Mouse (Mus musculus) WW6 (cell line): ENCODE results near the gene Rpgrip1.
A peak's percentile ranks its signal among the peaks of the same experiment; 100 is the strongest.

ENCODE experiments used
- DNase-seq: peaks from one replicate; pipeline ENCODE4 v3.0.0-alpha.2; 2013; ENCODE audit warnings: low read depth, low spot score

Rpgrip1 gene

GRCm38 (mm10) chr14:52118823-52119608 is 8.5 kb downstream of the Rpgrip1 start:
- DNase-seq: no peak

- DNase-seq: no peak
These were observed 9.7 kb downstream of the Rpgrip1 start for GRCm38 (mm10) chr14:52120169-52120568.

GRCm38 (mm10) chr14:52123918-52124317 is 13.4 kb downstream of the Rpgrip1 start:
- no peak for DNase-seq

GRCm38 (mm10) chr14:52124636-52125035 is 14.1 kb downstream of the Rpgrip1 start:
- no peak for DNase-seq

- DNase-seq: no peak
These were observed 23.1 kb downstream of the Rpgrip1 start for GRCm38 (mm10) chr14:52133584-52133983.

- DNase-seq: no peak
These were observed 30.3 kb downstream of the Rpgrip1 start for GRCm38 (mm10) chr14:52140577-52141444.

- DNase-seq: no peak
These were observed 31.1 kb downstream of the Rpgrip1 start for GRCm38 (mm10) chr14:52141445-52142127.

- DNase-seq: no peak
These were observed 33.7 kb downstream of the Rpgrip1 start for GRCm38 (mm10) chr14:52144165-52144564.

- no peak for DNase-seq
These were observed 36.0 kb downstream of the Rpgrip1 start for GRCm38 (mm10) chr14:52146540-52146939.

- DNase-seq: no peak
These were observed 39.4 kb downstream of the Rpgrip1 start for GRCm38 (mm10) chr14:52149888-52150287.

GRCm38 (mm10) chr14:52152179-52152578 is 41.7 kb downstream of the Rpgrip1 start:
- no peak for DNase-seq

GRCm38 (mm10) chr14:52152613-52153012 is 42.1 kb downstream of the Rpgrip1 start:
- no peak for DNase-seq

GRCm38 (mm10) chr14:52155008-52155407 is 44.5 kb downstream of the Rpgrip1 start:
- no peak for DNase-seq

- no peak for DNase-seq
These were observed 50.4 kb downstream of the Rpgrip1 start for GRCm38 (mm10) chr14:52160911-52161310.

- no peak for DNase-seq
These were observed 56.1 kb downstream of the Rpgrip1 start for GRCm38 (mm10) chr14:52166571-52166970.

- DNase-seq: no peak
These were observed 78.3 kb downstream of the Rpgrip1 start for GRCm38 (mm10) chr14:52188788-52189187.

- DNase-seq: no peak
These were observed 79.0 kb downstream of the Rpgrip1 start for GRCm38 (mm10) chr14:52189519-52189918.

- peak; percentile 38 for DNase-seq
These were observed 80.3 kb downstream of the Rpgrip1 start for GRCm38 (mm10) chr14:52190740-52191359.

- DNase-seq: peak; percentile 39
These were observed 85.2 kb downstream of the Rpgrip1 start for GRCm38 (mm10) chr14:52195691-52196090.

- no peak for DNase-seq
These were observed 86.0 kb downstream of the Rpgrip1 start for GRCm38 (mm10) chr14:52196230-52197155.
